Mouse (Mus musculus) stomach, embryonic 14.5 days (tissue): ENCODE measurements around the gene Sv2c. TPM values are rescaled to one million over a fixed set of nuclear protein-coding genes. Genes with fewer than 3 reads are reported as not detected.

Source experiments
- ATAC-seq: fragments of 200-750 bp; cut with Nextera tagmentation; 2 replicates; pipeline ENCODE4 v1.8.0; 2017; ENCODE audit warnings: low read depth, moderate TSS enrichment; ENCODE audit not compliant: insufficient number of reproducible peaks, insufficient read depth, low FRiP score
- H3K27ac ChIP-seq: fragments of 300-500 bp; sonication (generic); 2 replicates; pipeline ENCODE4 v1.5.1; 2014; ENCODE audit warnings: mild to moderate bottlenecking, low read length, moderate library complexity, mixed read lengths
- H3K27me3 ChIP-seq: fragments of 300-500 bp; sonication (generic); 2 replicates; pipeline ENCODE4 v1.6.1; 2014; ENCODE audit warnings: low read length, control low read depth, mixed read lengths; ENCODE audit not compliant: control insufficient read depth, insufficient read depth
- H3K36me3 ChIP-seq: fragments of 300-500 bp; sonication (generic); 2 replicates; pipeline ENCODE4 v1.6.1; 2014; ENCODE audit warnings: mild to moderate bottlenecking, control low read depth, low read length, moderate library complexity, mixed read lengths; ENCODE audit not compliant: control insufficient read depth, insufficient read depth
- H3K4me1 ChIP-seq: fragments of 300-500 bp; sonication (generic); 2 replicates; pipeline ENCODE4 v1.6.1; 2014; ENCODE audit warnings: low read length, control low read depth, mixed read lengths; ENCODE audit not compliant: control insufficient read depth, insufficient read depth
- H3K4me2 ChIP-seq: fragments of 300-500 bp; sonication (generic); replicated peaks from 2 replicates; pipeline ENCODE4 v1.6.1; 2014; ENCODE audit warnings: low read depth, low read length, control low read depth
- H3K4me3 ChIP-seq: fragments of 300-500 bp; sonication (generic); 2 replicates; pipeline ENCODE4 v1.5.1; 2014; ENCODE audit warnings: low read depth, low read length, control low read depth
- H3K9ac ChIP-seq: fragments of 300-500 bp; sonication (generic); replicated peaks from 2 replicates; pipeline ENCODE4 v1.6.1; 2014; ENCODE audit warnings: low read depth, mild to moderate bottlenecking, control low read depth, low read length, moderate library complexity, mixed read lengths
- H3K9me3 ChIP-seq: fragments of 300-500 bp; sonication (generic); 2 replicates; pipeline ENCODE4 v1.6.1; 2016; ENCODE audit warnings: low read depth, low read length, control low read depth; ENCODE audit not compliant: control insufficient read depth
- WGBS: fragments of 180-500 bp; shearing (Covaris S2); extraction: QIAGEN DNeasy Blood & Tissue Kit; methylation state at CpG from one replicate; pipeline ENCODE4 v1.1.7; 2014; 5-methylcytosine and 5-hydroxymethylcytosine counted together
- polyA plus RNA-seq: library from polyadenylated mRNA; unstranded; fragments of >200 nt; fragmentation: Nextera tagmentation; extraction: Ambion mirVana; gene quantifications from 2 replicates; pipeline ENCODE4 v1.2.1, GENCODE M21; 2014

The Sv2c gene
- polyA plus RNA-seq, 1 experiment from 2014 or later = 2.7 TPM

GRCm38 (mm10) chr13:95942587-95942986 is 189.8 kb downstream of the Sv2c start:
- no peak overlapping the region for H3K9ac ChIP-seq
- no peak overlapping the region for H3K4me2 ChIP-seq
- 54% methylated on average over 2 of the region's 2 CpGs for WGBS
- H3K9me3 ChIP-seq = no peaks in the 10 kb centered on the region
- H3K4me1 ChIP-seq = no peaks in the 10 kb centered on the region
- no peaks in the 10 kb centered on the region for H3K27me3 ChIP-seq
- no peak overlapping the region for H3K27ac ChIP-seq
- no peaks in the 10 kb centered on the region for H3K36me3 ChIP-seq
- H3K4me3 ChIP-seq = no peak overlapping the region
- no peak for ATAC-seq

- Histone ChIP-seq H3K4me1 (no peaks in the 10 kb centered on the region), H3K9me3 (no peaks in the 10 kb centered on the region), H3K9ac (no peak overlapping the region), H3K27me3 (no peaks in the 10 kb centered on the region), H3K4me2 (no peak overlapping the region), H3K36me3 (no peaks in the 10 kb centered on the region), H3K4me3 (no peak overlapping the region), H3K27ac (no peak overlapping the region)
- 81% methylated on average over 4 of the region's 4 CpGs for WGBS
- ATAC-seq = no peak
These were observed 190.5 kb downstream of the Sv2c start for GRCm38 (mm10) chr13:95941861-95942260.

DNA sequence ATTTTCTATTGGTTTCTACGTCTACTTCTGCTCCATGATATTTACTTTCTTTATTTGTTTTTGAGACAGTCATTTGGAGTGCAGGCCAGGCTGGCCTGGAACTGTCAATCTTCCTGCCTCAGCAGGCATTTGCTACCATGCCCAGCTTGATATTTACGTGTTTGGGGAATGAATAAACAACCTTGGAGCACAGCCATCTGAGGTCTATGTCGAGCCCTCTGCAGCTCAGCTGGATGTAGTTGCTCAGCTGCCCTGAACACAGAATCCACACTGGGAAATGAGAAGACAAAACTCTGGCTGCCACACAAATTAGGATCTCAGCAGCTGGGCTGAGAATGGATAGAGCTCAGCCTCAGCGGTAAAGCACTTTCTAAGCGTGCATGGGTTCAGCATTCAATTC is 191.6 kb downstream of the Sv2c start:
- H3K4me1 ChIP-seq = no peaks in the 10 kb centered on the region
- no peak overlapping the region for H3K9ac ChIP-seq
- no peaks in the 10 kb centered on the region for H3K36me3 ChIP-seq
- no peak overlapping the region for H3K27ac ChIP-seq
- no peak for ATAC-seq
- H3K27me3 ChIP-seq = no peaks in the 10 kb centered on the region
- no peaks in the 10 kb centered on the region for H3K9me3 ChIP-seq
- no peak overlapping the region for H3K4me2 ChIP-seq
- H3K4me3 ChIP-seq = no peak overlapping the region
- 57% methylated on average over 5 of the region's 5 CpGs for WGBS

GRCm38 (mm10) chr13:95924201-95924621 is 208.2 kb downstream of the Sv2c start:
- Histone ChIP-seq H3K4me2 (no peak overlapping the region), H3K9ac (no peak overlapping the region), H3K4me1 (no peaks in the 10 kb centered on the region), H3K4me3 (no peak overlapping the region), H3K36me3 (no peaks in the 10 kb centered on the region), H3K9me3 (no peaks in the 10 kb centered on the region), H3K27ac (no peak overlapping the region), H3K27me3 (no peaks in the 10 kb centered on the region)
- ATAC-seq = no peak
- WGBS = 54% methylated on average over 2 of the region's 2 CpGs

DNA sequence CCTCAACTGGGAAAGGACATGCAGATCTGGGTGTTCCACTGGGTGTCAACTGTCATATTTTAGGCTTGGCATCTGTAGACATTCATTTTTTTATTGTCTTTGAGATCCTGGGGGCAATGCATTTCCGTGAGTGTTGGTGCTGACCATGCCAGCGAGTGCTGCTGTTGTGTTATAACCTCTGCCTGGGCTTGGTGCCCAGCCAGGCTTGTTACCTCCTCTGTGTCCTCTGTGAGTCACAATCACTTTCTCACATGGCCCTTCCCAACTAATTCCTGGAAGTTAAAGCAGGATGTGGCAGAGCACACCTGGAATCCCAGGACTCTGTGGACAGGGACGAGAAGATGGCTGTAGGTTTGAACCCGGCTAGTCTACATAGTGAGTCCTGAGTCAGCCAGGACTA is 209.8 kb downstream of the Sv2c start:
- H3K27ac ChIP-seq = no peak overlapping the region
- no peaks in the 10 kb centered on the region for H3K36me3 ChIP-seq
- no peaks in the 10 kb centered on the region for H3K4me1 ChIP-seq
- ATAC-seq = no peak
- no peak overlapping the region for H3K4me3 ChIP-seq
- WGBS = 87% methylated on average over 4 of the region's 4 CpGs
- H3K27me3 ChIP-seq = no peaks in the 10 kb centered on the region
- no peak overlapping the region for H3K4me2 ChIP-seq
- H3K9ac ChIP-seq = no peak overlapping the region
- no peaks in the 10 kb centered on the region for H3K9me3 ChIP-seq

DNA sequence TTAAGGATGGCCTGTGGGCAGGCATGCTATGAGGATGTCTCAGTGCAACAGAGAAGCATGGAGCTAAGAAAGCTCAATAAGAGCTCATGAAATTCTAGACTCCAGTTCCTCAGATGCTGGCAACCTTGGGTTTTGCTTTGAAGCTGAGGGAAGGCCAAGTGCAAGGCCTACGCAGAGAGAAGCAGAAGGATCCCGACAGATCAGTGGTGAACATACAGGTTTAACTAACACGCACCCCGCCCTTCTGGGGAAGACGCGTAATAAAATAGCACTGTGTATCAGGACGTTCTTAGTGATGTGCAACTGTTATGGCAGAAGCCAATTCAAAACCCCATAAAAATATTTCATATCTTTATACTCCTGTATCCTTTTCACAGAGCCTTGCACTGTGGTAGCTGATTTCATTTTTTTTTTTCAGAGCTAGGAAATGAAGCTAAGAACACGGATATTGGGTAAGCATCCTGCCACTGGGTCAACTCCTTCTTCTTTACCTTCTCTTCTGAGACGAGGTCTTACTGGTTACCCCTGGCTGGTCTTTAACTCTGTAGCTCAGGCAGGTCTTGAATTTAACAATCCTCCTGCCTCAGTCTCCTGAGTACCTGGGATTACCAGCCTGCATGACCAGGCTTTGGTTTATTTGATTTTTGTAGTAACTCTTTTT is 213.6 kb downstream of the Sv2c start:
- WGBS = 87% methylated on average over 9 of the region's 9 CpGs
- no peaks in the 10 kb centered on the region for H3K4me1 ChIP-seq
- no peak overlapping the region for H3K27ac ChIP-seq
- no peaks in the 10 kb centered on the region for H3K36me3 ChIP-seq
- no peak for ATAC-seq
- H3K27me3 ChIP-seq = no peaks in the 10 kb centered on the region
- no peaks in the 10 kb centered on the region for H3K9me3 ChIP-seq
- no peak overlapping the region for H3K9ac ChIP-seq
- H3K4me3 ChIP-seq = no peak overlapping the region
- H3K4me2 ChIP-seq = no peak overlapping the region

GRCm38 (mm10) chr13:95913046-95913406 is 219.4 kb downstream of the Sv2c start:
- no peak overlapping the region for H3K27ac ChIP-seq
- H3K27me3 ChIP-seq = no peaks in the 10 kb centered on the region
- no peaks in the 10 kb centered on the region for H3K9me3 ChIP-seq
- H3K4me2 ChIP-seq = no peak overlapping the region
- WGBS = 84% methylated on average over 2 of the region's 2 CpGs
- no peaks in the 10 kb centered on the region for H3K36me3 ChIP-seq
- no peak overlapping the region for H3K9ac ChIP-seq
- no peak overlapping the region for H3K4me3 ChIP-seq
- no peak for ATAC-seq
- 0 out of 2 replicates have a peak, but pooled peaks cover 3% of the 10 kb centered on the region for H3K4me1 ChIP-seq

GRCm38 (mm10) chr13:95912157-95913045 is 220.0 kb downstream of the Sv2c start:
- 83% methylated on average over 11 of the region's 11 CpGs for WGBS
- H3K4me3 ChIP-seq = no peak overlapping the region
- no peaks in the 10 kb centered on the region for H3K36me3 ChIP-seq
- no peak overlapping the region for H3K4me2 ChIP-seq
- H3K27ac ChIP-seq = no peak overlapping the region
- ATAC-seq = no peak
- no peaks in the 10 kb centered on the region for H3K27me3 ChIP-seq
- no peak overlapping the region for H3K9ac ChIP-seq
- no peaks in the 10 kb centered on the region for H3K9me3 ChIP-seq
- H3K4me1 ChIP-seq = 0 out of 2 replicates have a peak, but pooled peaks cover 3% of the 10 kb centered on the region
